Mouse (Mus musculus) natural killer cell, adult 2 months (primary cell): ENCODE measurements around the gene Glt8d2.
"Not testable (repeated sequence)": the region's sequence is repeated elsewhere in the genome, so short reads cannot be mapped to it uniquely, and the experiment has no call there.

Source experiments
- DNase-seq, 2 experiments: peaks; one replicate each; pipeline ENCODE4 v3.0.0; 2022; ENCODE audit warnings: low spot score in 2 of 2

Glt8d2 gene

DNA sequence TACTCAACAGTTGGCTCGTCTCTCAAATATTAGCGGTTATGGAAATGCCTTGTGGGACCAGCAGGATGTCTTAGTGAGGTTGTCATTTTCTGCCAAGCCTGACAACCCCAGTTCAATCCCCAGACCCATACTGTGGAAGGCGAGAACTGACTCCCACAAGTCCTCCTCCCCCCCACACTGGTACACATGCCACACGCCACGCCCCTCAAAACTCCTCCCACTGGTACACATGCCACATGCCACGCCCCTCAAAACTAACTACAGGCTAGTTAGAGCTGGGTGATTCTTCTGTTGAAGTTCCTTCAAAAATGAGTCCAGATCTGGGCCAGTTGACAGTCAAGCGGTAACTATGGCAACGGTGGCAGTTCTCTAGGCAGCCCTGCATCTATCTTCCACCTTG is 44.4 kb downstream of the Glt8d2 start:
- DNase-seq = no peak

DNA sequence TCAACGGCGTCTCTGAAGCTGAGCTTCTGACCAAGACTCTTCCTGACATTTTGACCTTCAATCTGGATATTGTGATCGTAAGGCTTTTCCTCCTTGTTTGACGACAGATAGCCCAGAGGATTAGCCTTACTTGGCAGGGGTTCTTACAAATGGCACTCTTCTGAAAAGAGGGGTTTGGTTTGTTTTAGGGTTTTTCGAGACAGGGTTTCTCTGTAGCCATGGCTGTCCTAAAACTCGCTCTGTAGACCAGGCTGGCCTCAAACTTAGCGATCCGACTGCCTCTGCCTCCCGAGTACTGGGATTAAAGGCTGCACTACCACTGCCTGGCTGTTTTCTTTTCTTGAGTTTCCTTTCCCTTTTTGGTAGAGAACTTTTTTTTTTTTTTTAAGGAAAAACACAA is 49.0 kb downstream of the Glt8d2 start:
- no peak for DNase-seq

- DNase-seq = no peak
Observed at GRCm38 (mm10) chr10:82639032-82639698, 51.3 kb downstream of the Glt8d2 start.

- no peak for DNase-seq
Observed at GRCm38 (mm10) chr10:82636321-82636720, 54.1 kb downstream of the Glt8d2 start.

GRCm38 (mm10) chr10:82634348-82634747 is 56.1 kb downstream of the Glt8d2 start:
- no peak for DNase-seq

DNA sequence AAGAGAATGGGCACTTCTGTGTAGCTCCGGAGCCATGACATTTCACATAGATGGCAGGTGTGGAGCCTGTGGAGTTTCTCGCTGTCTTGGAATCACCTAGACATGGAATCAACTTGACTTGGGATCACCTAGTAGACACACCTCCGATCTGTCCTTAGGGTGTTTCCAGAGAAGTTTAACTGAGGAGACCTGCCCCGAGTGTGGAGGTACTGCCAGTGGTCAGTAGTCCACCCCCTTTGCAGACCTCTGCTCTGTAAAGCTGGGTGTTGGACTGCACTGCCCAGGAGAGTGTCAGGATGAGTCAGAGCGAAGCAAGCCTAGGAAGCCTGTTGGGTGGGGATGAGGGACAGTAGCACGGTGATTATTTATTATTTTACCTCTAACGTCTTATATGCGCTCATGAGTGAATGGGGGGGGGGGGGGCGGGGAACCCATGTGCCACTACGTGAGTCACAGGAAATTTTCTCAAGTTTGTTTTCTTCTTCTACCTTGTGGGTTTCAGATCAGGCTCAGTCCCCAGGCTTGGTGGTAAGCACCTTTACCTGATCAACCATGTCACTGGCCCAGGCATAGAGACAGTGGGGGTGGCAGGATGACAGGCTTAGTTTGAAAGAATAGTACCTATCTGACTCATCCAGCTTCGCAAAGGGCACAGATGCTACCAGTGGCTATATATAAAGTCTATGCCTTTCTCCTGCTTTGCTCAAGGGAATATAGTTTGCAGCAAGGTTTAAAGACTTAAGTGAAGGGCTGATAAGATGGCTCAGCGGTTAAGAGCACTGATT is 57.8 kb downstream of the Glt8d2 start:
- no peak for DNase-seq

DNA sequence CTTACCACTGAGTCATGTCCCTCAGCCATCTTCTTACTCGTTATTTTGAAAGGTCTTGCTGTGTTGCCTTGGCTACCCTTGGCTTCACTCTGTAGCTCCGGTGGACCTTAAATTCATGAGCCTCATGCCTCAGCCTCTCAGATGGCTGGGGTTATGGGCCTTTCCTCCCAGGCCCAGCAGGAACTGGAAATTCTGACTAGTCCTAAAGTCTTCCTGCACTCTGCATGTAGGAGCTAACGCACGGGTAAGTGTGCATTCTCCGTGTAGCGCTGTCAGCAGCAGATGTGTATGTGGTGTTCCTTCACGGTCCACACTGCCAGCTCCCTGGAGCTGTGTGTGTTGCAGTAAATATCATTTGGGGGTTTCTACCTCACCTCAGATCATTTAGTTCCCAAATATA is 59.3 kb downstream of the Glt8d2 start:
- no peak for DNase-seq

DNA sequence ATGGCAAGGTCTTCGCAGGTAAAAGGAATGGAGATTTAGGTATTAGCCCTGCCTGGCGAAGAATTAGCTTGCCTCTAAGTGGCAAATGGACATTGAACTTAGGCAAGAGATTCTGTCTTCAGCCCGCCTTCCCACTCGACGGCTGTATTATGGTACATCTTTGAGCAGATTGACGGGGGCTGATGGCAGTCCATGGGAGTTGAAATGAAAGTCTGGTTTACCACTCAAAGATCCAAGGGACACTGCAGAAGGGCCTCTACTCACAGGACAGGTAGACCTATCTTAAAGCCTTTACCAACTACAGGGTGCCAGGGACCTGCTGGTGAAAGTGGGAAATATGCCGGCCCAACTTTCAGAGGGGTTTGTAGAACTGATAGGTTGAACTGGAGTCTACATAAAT is 60.0 kb downstream of the Glt8d2 start:
- no peak for DNase-seq

- DNase-seq = peak; percentile 91 to 93
Observed at GRCm38 (mm10) chr10:82629586-82630255, 60.7 kb downstream of the Glt8d2 start, which contains the start of gene Tdg. Gene Tdg, plus strand, starts transcription at chr10:82629828.

- DNase-seq = no peak
Observed at GRCm38 (mm10) chr10:82629111-82629585, 61.3 kb downstream of the Glt8d2 start.

DNA sequence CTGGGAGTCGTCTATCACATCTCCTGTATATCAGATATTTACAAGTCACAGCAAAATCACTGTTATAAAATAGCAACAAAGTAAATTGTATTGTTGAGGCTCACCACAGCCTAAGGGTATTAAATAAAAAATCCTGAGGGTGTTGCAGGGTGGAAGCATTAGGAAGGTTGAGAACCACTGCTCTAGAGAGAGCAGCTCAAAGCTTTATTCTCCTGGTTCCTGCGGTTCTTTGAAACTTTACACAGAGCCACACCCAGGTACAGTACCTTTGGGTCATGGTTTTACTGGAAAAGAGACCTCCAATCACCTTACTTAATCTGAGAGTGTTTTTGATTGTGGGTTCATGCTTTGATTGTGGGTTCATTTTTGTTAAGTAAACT is 66.9 kb downstream of the Glt8d2 start:
- DNase-seq = not testable (repeated sequence)

DNA sequence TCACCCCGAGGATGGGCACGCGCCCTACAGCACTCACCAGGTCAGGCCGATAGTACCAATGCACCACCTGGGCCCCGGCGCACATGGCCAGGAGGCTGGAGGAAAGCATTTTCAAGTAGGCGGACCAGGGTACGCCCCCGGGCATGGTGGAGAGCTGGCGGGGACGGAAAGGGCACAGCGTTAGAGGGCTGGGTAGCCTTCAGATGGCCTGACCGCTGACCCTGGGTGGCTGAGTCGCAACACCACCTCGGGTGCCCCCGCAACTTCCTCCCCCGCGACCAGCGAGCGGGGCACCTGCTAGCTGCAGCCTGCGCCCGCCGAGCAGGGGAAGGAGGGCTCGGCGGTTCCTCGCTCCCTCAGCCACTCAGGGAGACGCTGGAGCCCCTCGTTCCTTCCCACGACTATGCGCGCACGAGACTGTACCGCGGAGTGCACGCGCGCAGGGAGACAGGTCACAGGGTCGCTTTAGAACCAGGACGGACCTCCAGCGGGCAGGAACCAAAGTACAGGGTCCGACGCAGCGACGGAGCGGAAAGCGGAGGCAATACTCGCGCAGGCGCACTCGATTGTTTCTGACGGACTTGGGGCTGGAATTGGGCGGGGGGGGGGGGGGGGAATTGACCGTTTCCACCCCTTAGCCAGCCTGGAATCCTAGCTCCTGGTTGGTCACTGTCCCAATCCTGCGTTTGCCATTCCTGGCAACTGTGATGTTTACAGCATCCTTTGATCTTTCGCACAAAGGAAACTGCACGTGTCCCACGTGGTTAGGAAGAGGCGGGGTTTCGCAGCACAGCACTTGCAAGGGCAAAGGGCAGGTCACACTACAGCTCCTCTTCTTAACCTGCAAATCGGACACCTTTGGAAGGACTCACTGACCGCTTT is 67.5 kb downstream of the Glt8d2 start, which contains the start of gene 1190007I07Rik:
TSS of gene 1190007I07Rik (minus strand) at position 558 of the 882 bp plus-strand sequence.
- peak; percentile 85 to 87 for DNase-seq

GRCm38 (mm10) chr10:82622235-82622634 is 68.2 kb downstream of the Glt8d2 start:
- no peak for DNase-seq
